Mouse (Mus musculus): Measurements from ENCODE around the gene Macf1. TPM values are rescaled to one million over a fixed set of nuclear protein-coding genes. Genes with fewer than 3 reads are reported as not detected.

The Macf1 gene
- total and polyA plus RNA-seq, 3 experiments = 29.1 to 138 (median 122) TPM

DNA sequence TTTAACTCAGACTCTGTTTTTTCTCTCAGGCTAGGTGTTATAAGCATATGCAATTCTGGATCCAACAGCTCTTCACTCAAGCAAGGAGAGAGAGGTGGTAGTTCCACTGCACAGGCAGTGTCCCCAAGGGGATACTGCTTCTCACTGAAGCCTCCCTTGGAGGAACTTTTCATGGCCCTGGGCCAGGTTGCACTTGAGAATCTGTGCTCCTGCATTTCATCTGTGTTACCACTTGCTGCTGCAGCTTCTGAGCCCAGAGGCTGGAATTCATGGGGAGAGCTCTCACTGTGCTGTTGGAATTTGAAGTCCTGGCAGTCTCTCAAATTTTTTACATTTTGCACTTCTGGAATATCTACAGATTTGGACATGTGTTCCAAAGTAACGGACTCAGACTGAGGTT lies 274.4 kb downstream of the Macf1 start:
- DNase-seq = no peak

GRCm38 (mm10) chr4:123409034-123409692 lies 275.0 kb downstream of the Macf1 start:
- peak; percentile 33 for DNase-seq

DNA sequence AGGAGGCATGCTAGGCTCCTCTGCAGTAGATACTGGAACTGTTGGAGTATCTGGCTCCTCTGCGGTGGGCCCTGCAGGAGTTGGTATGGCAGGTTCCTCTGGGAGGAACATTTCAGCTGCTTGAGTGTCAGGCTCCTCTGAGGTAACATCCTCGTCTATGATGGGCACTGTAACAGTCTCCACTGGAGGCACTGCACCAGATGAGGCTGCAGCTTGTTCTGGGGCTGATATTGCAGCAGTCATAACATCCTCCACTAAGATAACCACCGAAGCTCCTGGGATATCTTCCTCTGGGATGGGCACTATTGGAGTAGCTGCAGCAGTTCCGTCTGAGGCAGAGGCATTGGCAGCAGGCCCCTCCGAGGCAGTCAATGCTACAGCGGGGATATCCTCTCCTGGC lies 276.4 kb downstream of the Macf1 start:
- no peak for DNase-seq

GRCm38 (mm10) chr4:123404056-123404455 lies 280.1 kb downstream of the Macf1 start:
- no peak for DNase-seq

GRCm38 (mm10) chr4:123402244-123402643 lies 281.9 kb downstream of the Macf1 start:
- DNase-seq = no peak

GRCm38 (mm10) chr4:123401265-123401664 lies 282.9 kb downstream of the Macf1 start:
- no peak for DNase-seq

GRCm38 (mm10) chr4:123397643-123398434 lies 286.3 kb downstream of the Macf1 start:
- no peak for DNase-seq

DNA sequence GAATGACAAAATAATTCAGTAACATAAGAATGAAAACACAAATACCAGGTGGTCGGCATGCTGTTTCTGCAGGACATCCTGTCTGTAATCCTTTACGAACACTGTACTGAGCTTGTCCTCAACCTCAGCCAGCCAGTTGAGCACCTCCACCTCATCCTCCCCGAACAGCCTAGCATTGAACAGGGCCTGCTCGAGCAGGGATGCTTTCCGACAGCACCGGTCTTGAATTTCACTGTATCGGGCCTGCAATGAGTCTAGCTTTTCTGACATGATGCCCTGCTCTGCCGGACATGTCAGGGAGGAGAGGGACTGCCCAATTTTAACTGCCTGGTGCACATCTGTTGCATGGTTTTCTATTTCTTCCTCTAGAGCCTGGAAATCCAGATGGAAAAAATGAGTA lies 287.1 kb downstream of the Macf1 start:
- DNase-seq = no peak

- DNase-seq = no peak
These were observed 288.6 kb downstream of the Macf1 start for GRCm38 (mm10) chr4:123395435-123396000.

DNA sequence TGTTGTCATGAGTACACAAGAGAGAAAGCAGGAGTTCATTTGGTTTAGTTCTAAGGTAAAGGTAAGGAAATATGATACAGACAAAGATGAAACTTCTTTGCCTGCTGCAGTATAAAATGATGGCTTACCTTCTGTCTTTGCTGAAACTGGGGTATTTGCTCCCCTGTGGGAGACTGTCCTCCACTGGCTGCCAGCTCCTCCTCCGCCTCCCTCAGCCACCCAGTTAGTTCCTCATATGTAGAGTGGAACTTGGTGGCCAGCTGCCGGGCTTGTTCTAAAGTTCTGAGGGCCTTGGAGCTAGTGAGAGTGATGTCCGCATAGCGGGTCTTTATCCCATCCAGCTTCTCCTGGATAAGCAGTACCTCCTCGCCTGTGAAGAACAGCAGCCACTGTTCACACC lies 289.3 kb downstream of the Macf1 start:
- no peak for DNase-seq

DNA sequence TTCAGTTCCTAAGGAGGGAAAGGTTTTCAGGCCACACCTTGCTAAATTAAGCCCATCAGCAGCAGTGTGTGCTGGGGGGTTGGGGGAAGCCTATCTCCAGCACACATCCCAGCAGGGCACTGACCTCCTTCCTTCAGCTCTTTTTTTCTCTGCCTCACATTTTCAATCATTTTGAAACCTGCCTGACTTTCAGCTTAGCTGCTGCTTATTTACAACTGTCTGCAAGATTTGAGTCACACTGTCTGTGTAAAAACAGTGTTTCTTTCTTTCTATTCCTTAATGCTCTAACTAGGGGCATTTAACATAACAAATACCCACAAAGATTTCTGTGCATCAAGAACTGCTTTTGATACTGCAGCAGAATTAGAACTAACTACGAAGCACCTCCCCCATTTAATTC lies 289.9 kb downstream of the Macf1 start:
- DNase-seq = no peak

DNA sequence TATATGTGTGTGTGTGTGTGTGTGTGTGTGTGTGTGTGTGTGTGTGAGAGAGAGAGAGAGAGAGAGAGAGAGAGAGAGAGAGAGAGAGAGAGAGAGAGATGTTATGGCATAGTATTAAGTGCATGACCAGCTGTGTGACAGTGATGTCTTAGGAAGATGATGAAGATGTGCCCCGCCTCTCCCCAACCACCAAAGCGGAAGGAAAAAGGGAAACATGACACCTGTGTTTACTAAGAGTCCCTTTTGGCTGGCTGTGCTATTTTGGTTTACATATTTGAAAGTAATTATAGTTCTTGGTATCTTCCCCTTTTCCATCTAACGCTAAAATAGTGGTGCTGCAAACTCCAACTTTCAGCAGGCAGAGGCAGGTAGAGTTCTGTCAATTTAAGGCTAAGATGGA lies 291.2 kb downstream of the Macf1 start:
- no peak for DNase-seq

DNA sequence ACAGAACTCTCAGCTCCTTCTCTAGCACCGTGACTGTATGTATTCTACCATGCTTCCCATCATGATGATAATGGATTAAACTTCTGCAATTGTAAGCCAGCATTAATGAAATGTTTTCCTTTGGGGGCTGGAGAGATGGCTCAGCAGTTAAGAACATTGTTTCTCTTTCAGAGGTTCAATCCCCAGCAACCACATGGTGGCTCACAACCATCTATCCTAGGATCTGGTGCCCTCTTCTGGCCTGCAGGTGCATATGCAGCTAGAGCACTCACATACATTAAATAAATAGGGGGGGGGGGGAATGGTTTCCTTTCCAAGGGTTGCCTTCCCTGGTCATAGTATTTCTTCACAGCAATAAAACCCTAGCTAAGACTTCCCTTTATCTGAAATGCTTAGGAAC lies 292.0 kb downstream of the Macf1 start:
- peak; percentile 28 for DNase-seq

DNA sequence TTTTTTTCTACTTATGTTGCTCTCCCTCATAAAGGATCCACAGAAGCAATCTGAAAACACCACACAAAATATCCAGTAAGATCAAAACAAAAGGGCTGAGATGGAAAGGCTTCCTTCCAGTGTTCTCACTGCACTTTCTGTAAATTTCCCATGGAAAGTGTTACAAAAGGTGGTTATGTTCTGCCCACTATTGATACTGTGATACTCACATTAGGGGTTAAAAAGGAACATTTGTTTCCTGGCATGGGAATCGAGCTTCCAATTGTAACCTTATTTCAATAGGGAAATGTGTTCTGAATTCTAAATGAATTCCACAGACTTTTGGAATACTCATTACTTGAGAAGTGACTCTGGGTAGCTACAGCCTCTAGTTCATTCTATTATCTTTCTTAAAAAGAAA lies 299.1 kb downstream of the Macf1 start:
- no peak for DNase-seq

GRCm38 (mm10) chr4:123383173-123383572 lies 301.0 kb downstream of the Macf1 start:
- DNase-seq = no peak

DNA sequence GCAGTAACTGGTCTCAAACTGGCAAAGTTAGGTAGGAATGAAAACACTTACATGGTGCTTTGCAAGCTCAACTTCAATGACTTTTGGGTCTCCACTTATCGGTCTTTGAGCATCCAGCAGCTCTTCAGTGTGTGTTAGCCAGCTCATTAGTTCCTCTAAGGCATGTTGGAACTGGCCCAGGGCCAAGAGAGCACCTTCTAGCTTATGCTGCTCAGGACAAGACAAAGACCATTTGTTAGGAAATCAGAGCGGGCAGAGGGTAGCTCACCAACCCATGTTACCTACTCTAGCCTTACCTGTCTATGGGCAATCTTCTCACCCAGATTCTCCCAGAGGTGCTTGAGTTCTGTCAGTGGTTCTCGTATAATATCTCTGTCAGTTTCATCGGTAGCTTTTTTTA lies 302.1 kb downstream of the Macf1 start:
- no peak for DNase-seq

DNA sequence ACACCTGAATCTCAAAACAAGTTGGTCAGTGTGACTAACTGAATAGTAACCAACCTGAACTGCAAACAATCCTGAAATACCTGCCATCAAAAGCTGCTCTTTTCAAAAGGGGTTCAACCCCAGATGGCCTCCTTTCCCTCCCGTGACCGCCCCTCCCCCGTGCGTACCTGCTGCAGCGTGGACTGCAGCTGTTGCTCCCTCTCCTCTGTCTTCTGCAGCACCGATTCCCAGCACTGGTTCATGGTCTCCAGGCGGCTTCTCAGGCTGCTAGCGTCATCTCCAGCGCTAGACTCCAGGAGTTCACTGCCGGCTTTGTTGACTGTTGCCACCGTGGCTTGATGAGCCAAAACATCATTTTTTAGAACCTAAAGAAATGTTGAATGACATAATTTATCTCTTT lies 302.6 kb downstream of the Macf1 start:
- no peak for DNase-seq

DNA sequence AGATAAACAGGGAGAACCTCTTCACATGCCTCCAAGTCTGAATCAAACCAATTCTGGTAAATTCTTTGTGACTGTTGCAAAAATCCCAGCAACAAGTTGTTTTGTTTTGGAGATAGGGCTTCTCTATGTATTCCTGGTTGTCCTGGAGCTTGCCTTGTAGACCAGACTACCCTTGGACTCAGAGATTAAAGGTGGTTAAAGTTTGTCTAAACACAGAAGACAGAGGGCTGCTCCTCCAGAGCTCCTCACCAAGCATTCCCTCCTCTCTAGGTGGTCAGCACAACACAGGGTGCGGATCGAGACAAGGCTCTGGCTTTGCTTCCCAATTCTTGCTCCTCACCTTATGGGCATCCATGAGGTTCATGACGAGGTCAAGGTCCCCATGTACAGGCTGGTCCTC lies 308.1 kb downstream of the Macf1 start:
- no peak for DNase-seq

GRCm38 (mm10) chr4:123374316-123375008 lies 309.7 kb downstream of the Macf1 start:
- DNase-seq = no peak

GRCm38 (mm10) chr4:123363555-123363954 lies 320.6 kb downstream of the Macf1 start:
- DNase-seq = no peak

GRCm38 (mm10) chr4:123360771-123361170 lies 323.4 kb downstream of the Macf1 start:
- no peak for DNase-seq

GRCm38 (mm10) chr4:123358613-123359012 lies 325.5 kb downstream of the Macf1 start:
- DNase-seq = no peak

DNA sequence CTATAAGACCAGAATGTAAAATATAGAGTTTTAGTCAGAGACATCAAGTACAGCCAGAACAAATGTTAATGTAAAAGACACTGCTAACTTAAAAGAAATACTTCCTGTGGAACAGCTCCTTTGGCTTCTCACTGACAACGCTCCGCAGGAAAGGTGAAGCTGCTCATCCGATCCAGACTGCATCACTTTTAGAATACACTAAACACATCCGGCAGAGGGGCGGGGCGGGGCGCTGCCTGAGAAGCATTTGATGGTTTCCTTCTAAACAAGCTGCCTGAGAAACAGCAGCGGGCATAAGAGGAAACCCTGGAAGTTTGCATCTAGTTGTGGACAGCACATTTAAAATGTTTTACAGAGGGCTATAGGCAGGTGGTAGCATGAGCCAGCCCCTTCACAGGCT lies 328.2 kb downstream of the Macf1 start:
- no peak for DNase-seq
